Comparison of ENCODE assay signal across 8 mouse cellular contexts in genomic region chr3:94371637-94372036, GRCm38 (mm10). TPM values are rescaled to one million over a fixed set of nuclear protein-coding genes. Genes with fewer than 3 reads are reported as not detected.
A peak's percentile ranks its signal among the peaks of the same experiment; 100 is the strongest.
DNase-seq lines count a peak whose midpoint lies in the region; ATAC-seq lines count a peak whose summit lies in the region.

No protein-coding gene starts in this region.

- H3K9ac ChIP-seq in embryonic facial prominence, embryonic 12.5 days = peak overlapping the region; percentile 25
- H3K9ac ChIP-seq in heart, embryonic 11.5 days (ENCODE audit: low read depth, low read length) = peak overlapping the region; percentile 49; the same call in 1 of the 2 replicates
- no peak overlapping the region for H3K9ac ChIP-seq in kidney, embryonic 14.5 days (ENCODE audit: low read depth, low read length)
- no peak overlapping the region for H3K9ac ChIP-seq in liver, embryonic 15.5 days

- no peaks in the 10 kb centered on the region for H3K9me3 ChIP-seq in embryonic facial prominence, embryonic 12.5 days
- no peaks in the 10 kb centered on the region for H3K9me3 ChIP-seq in heart, embryonic 11.5 days (replicated peaks; ENCODE audit: control insufficient read depth, low read length)
- H3K9me3 ChIP-seq in kidney, embryonic 14.5 days (ENCODE audit: control insufficient read depth, low read length) = no peaks in the 10 kb centered on the region
- H3K9me3 ChIP-seq in liver, embryonic 15.5 days (replicated peaks) = no peaks in the 10 kb centered on the region

- H3K4me3 ChIP-seq in embryonic facial prominence, embryonic 12.5 days = no peak overlapping the region
- H3K4me3 ChIP-seq in heart, embryonic 11.5 days (ENCODE audit: low read depth, low read length) = peak overlapping the region; percentile 11; the same call in 1 of the 2 replicates
- peak overlapping the region; percentile 0; the same call in 1 of the 2 replicates for H3K4me3 ChIP-seq in kidney, embryonic 14.5 days (ENCODE audit: low read length)
- no peak overlapping the region for H3K4me3 ChIP-seq in liver, embryonic 15.5 days (replicated peaks)

- no peak for ATAC-seq in cerebellum, adult (ENCODE audit: insufficient number of reproducible peaks, low FRiP score, low TSS enrichment)
- no peak for ATAC-seq in embryonic facial prominence, embryonic 12.5 days (ENCODE audit: insufficient number of reproducible peaks, insufficient read depth, low FRiP score, low TSS enrichment)
- peak; percentile 33; the same call in 1 of the 2 replicates for ATAC-seq in heart, embryonic 11.5 days (replicated peaks; ENCODE audit: insufficient number of reproducible peaks, low FRiP score, low TSS enrichment)
- peak; percentile 33; the same call in 1 of the 2 replicates for ATAC-seq in kidney, embryonic 14.5 days (ENCODE audit: low FRiP score, low TSS enrichment)
- ATAC-seq in liver, embryonic 15.5 days (ENCODE audit: insufficient read depth) = peak; percentile 73
- ATAC-seq in erythroblast, adult 5-6 weeks (replicated peaks; ENCODE audit: low FRiP score, poor library complexity, severe bottlenecking) = no peak

- H3K4me2 ChIP-seq in embryonic facial prominence, embryonic 12.5 days (replicated peaks) = peak overlapping the region; percentile 36
- H3K4me2 ChIP-seq in heart, embryonic 11.5 days = peak overlapping the region; percentile 56
- peak overlapping the region; percentile 28 for H3K4me2 ChIP-seq in kidney, embryonic 14.5 days (replicated peaks; ENCODE audit: low read depth, low read length)
- no peak overlapping the region; the same call in 1 of the 2 replicates for H3K4me2 ChIP-seq in liver, embryonic 15.5 days

- H3K27ac ChIP-seq in embryonic facial prominence, embryonic 12.5 days = no peak overlapping the region
- no peak overlapping the region for H3K27ac ChIP-seq in heart, embryonic 11.5 days (ENCODE audit: low read depth, low read length)
- no peak overlapping the region for H3K27ac ChIP-seq in kidney, embryonic 14.5 days (ENCODE audit: low read depth, low read length)
- H3K27ac ChIP-seq in liver, embryonic 15.5 days (replicated peaks) = 0 out of 2 replicates have a peak overlapping the region, but pooled peaks have one; percentile 29

- H3K4me1 ChIP-seq in embryonic facial prominence, embryonic 12.5 days = peaks cover 24% of the 10 kb centered on the region
- peaks cover 12% of the 10 kb centered on the region for H3K4me1 ChIP-seq in heart, embryonic 11.5 days (ENCODE audit: control insufficient read depth, insufficient read depth, low read length)
- peaks cover 7% of the 10 kb centered on the region for H3K4me1 ChIP-seq in kidney, embryonic 14.5 days (ENCODE audit: control insufficient read depth, insufficient read depth, low read length)
- H3K4me1 ChIP-seq in liver, embryonic 15.5 days (replicated peaks) = 0 out of 2 replicates have a peak, but pooled peaks cover 2% of the 10 kb centered on the region

- 7% methylated on average over 11 of the region's 11 CpGs for WGBS in embryonic facial prominence, embryonic 12.5 days
- 2% methylated on average over 11 of the region's 11 CpGs for WGBS in heart, embryonic 11.5 days (ENCODE audit: insufficient replicate concordance)
- 5% methylated on average over 11 of the region's 11 CpGs for WGBS in kidney, embryonic 14.5 days
- whole genome bisulfite sequencing in liver, embryonic 15.5 days (ENCODE audit: insufficient replicate concordance) = 21% methylated on average over 11 of the region's 11 CpGs

- H3K36me3 ChIP-seq in embryonic facial prominence, embryonic 12.5 days = no peaks in the 10 kb centered on the region
- no peaks in the 10 kb centered on the region for H3K36me3 ChIP-seq in heart, embryonic 11.5 days (ENCODE audit: control insufficient read depth, insufficient read depth, low read length)
- H3K36me3 ChIP-seq in kidney, embryonic 14.5 days (ENCODE audit: control insufficient read depth, insufficient read depth, low read length) = no peaks in the 10 kb centered on the region
- no peaks in the 10 kb centered on the region for H3K36me3 ChIP-seq in liver, embryonic 15.5 days (replicated peaks)

- peaks cover 19% of the 10 kb centered on the region for H3K27me3 ChIP-seq in embryonic facial prominence, embryonic 12.5 days
- H3K27me3 ChIP-seq in heart, embryonic 11.5 days (ENCODE audit: control insufficient read depth, insufficient read depth, low read length) = peaks cover 18% of the 10 kb centered on the region
- H3K27me3 ChIP-seq in kidney, embryonic 14.5 days (ENCODE audit: control insufficient read depth, insufficient read depth, low read length) = 0 out of 2 replicates have a peak, but pooled peaks cover 2% of the 10 kb centered on the region
- H3K27me3 ChIP-seq in liver, embryonic 15.5 days = peaks cover 3% of the 10 kb centered on the region; the same call in 1 of the 2 replicates

- DNase-seq in cerebellum, adult 11 months = peak; percentile 69
- peak; percentile 79 for DNase-seq in ovary, postnatal 14 days (ENCODE audit: low spot score)

RNA-seq across cellular contexts. Expression of gene Rorc, which starts 1.0 kb away (rescaled TPM):
- 0.72 and 0.88 TPM in 2 replicates for polyA plus RNA-seq in embryonic facial prominence, embryonic 12.5 days (2016; fragmentation: Nextera tagmentation; extraction: Ambion mirVana)
- polyA plus RNA-seq in heart, embryonic 11.5 days (2014; fragmentation: Nextera tagmentation; extraction: Ambion mirVana) = 0.41 and 0.44 TPM in 2 replicates
- polyA plus RNA-seq in kidney, embryonic 14.5 days (2014; fragmentation: Nextera tagmentation; extraction: Ambion mirVana) = 3.4 and 6.1 TPM in 2 replicates
- polyA plus RNA-seq in liver, embryonic 15.5 days (2015; fragmentation: Nextera tagmentation; extraction: Ambion mirVana) = 1.1 and 1.4 TPM in 2 replicates
- not detected in 2 replicates for total RNA-seq in erythroblast, adult 5-6 weeks (2015; ENCODE audit: low replicate concordance)
- not detected in 2 replicates for total RNA-seq in erythroblast, adult 5-6 weeks (2017; ENCODE audit: low replicate concordance)

RNA-seq across cellular contexts. Expression of gene C2cd4d, which starts 9.4 kb away (rescaled TPM):
- polyA plus RNA-seq in embryonic facial prominence, embryonic 12.5 days (2016; fragmentation: Nextera tagmentation; extraction: Ambion mirVana) = 2.8 and 3.6 TPM in 2 replicates
- polyA plus RNA-seq in heart, embryonic 11.5 days (2014; fragmentation: Nextera tagmentation; extraction: Ambion mirVana) = 0.59 and 0.89 TPM in 2 replicates
- 1.0 and 1.5 TPM in 2 replicates for polyA plus RNA-seq in kidney, embryonic 14.5 days (2014; fragmentation: Nextera tagmentation; extraction: Ambion mirVana)
- 0.06 and 0.17 TPM in 2 replicates for polyA plus RNA-seq in liver, embryonic 15.5 days (2015; fragmentation: Nextera tagmentation; extraction: Ambion mirVana)
- not detected in 2 replicates for total RNA-seq in erythroblast, adult 5-6 weeks (2015; ENCODE audit: low replicate concordance)
- total RNA-seq in erythroblast, adult 5-6 weeks (2017; ENCODE audit: low replicate concordance) = not detected in 2 replicates

RNA-seq across cellular contexts. Expression of gene Lingo4, which starts 26.7 kb away (rescaled TPM):
- 0.06 and 0.12 TPM in 2 replicates for polyA plus RNA-seq in embryonic facial prominence, embryonic 12.5 days (2016; fragmentation: Nextera tagmentation; extraction: Ambion mirVana)
- polyA plus RNA-seq in heart, embryonic 11.5 days (2014; fragmentation: Nextera tagmentation; extraction: Ambion mirVana) = not detected in 2 replicates
- 0.17 and 0.24 TPM in 2 replicates for polyA plus RNA-seq in kidney, embryonic 14.5 days (2014; fragmentation: Nextera tagmentation; extraction: Ambion mirVana)
- polyA plus RNA-seq in liver, embryonic 15.5 days (2015; fragmentation: Nextera tagmentation; extraction: Ambion mirVana) = 0.02 TPM in 1 of 2 replicates, not detected in the other
- not detected in 2 replicates for total RNA-seq in erythroblast, adult 5-6 weeks (2015; ENCODE audit: low replicate concordance)
- total RNA-seq in erythroblast, adult 5-6 weeks (2017; ENCODE audit: low replicate concordance) = not detected in 2 replicates

RNA-seq across cellular contexts. Expression of gene Them5, which starts 29.7 kb away (rescaled TPM):
- polyA plus RNA-seq in embryonic facial prominence, embryonic 12.5 days (2016; fragmentation: Nextera tagmentation; extraction: Ambion mirVana) = not detected in 2 replicates
- 0.17 TPM in 1 of 2 replicates, not detected in the other for polyA plus RNA-seq in heart, embryonic 11.5 days (2014; fragmentation: Nextera tagmentation; extraction: Ambion mirVana)
- polyA plus RNA-seq in kidney, embryonic 14.5 days (2014; fragmentation: Nextera tagmentation; extraction: Ambion mirVana) = not detected in 2 replicates
- not detected in 2 replicates for polyA plus RNA-seq in liver, embryonic 15.5 days (2015; fragmentation: Nextera tagmentation; extraction: Ambion mirVana)
- not detected in 2 replicates for total RNA-seq in erythroblast, adult 5-6 weeks (2015; ENCODE audit: low replicate concordance)
- total RNA-seq in erythroblast, adult 5-6 weeks (2017; ENCODE audit: low replicate concordance) = not detected in 2 replicates

RNA-seq across cellular contexts. Expression of gene Tdrkh, which starts 41.4 kb away (rescaled TPM):
- 11.8 and 13.9 TPM in 2 replicates for polyA plus RNA-seq in embryonic facial prominence, embryonic 12.5 days (2016; fragmentation: Nextera tagmentation; extraction: Ambion mirVana)
- 8.4 and 8.7 TPM in 2 replicates for polyA plus RNA-seq in heart, embryonic 11.5 days (2014; fragmentation: Nextera tagmentation; extraction: Ambion mirVana)
- polyA plus RNA-seq in kidney, embryonic 14.5 days (2014; fragmentation: Nextera tagmentation; extraction: Ambion mirVana) = 13.1 and 13.3 TPM in 2 replicates
- 8.7 and 9.9 TPM in 2 replicates for polyA plus RNA-seq in liver, embryonic 15.5 days (2015; fragmentation: Nextera tagmentation; extraction: Ambion mirVana)
- 1.9 and 6.5 TPM in 2 replicates for total RNA-seq in erythroblast, adult 5-6 weeks (2015; ENCODE audit: low replicate concordance)
- 1.7 TPM in 1 of 2 replicates, not detected in the other for total RNA-seq in erythroblast, adult 5-6 weeks (2017; ENCODE audit: low replicate concordance)

Comparison
In these comparisons a context has a peak if more than half of its experiments do, and no peak if none do; other contexts are left out.
1. ATAC-seq: peak in heart, embryonic 11.5 days (single experiment), kidney, embryonic 14.5 days (single experiment) and liver, embryonic 15.5 days (single experiment); none in cerebellum, adult (single experiment), embryonic facial prominence, embryonic 12.5 days (single experiment) and erythroblast, adult 5-6 weeks (single experiment).
2. H3K4me3 ChIP-seq: peak in heart, embryonic 11.5 days (single experiment) and kidney, embryonic 14.5 days (single experiment); none in embryonic facial prominence, embryonic 12.5 days (single experiment) and liver, embryonic 15.5 days (single experiment).
3. H3K9ac ChIP-seq: peak in embryonic facial prominence, embryonic 12.5 days (single experiment) and heart, embryonic 11.5 days (single experiment); none in kidney, embryonic 14.5 days (single experiment) and liver, embryonic 15.5 days (single experiment).